Mouse (Mus musculus) frontal cortex, postnatal 10 days (tissue): Measurements from ENCODE around the gene Ppp2r5d.

ENCODE experiments used
- DNase-seq, 2 experiments: peaks; one replicate each; pipeline ENCODE4 v3.0.0; 2022; ENCODE audit warnings: low spot score in 2 of 2, mixed read lengths in 1 of 2

Ppp2r5d gene

GRCm38 (mm10) chr17:46680760-46681373, 24.0 kb downstream of the Ppp2r5d start, which contains the start of gene Klhdc3:
TSS of gene Klhdc3 (minus strand) at chr17:46680914.
- peak; percentile 97 to 98 for DNase-seq

- peak; percentile 38 to 54 for DNase-seq
These were observed 24.8 kb downstream of the Ppp2r5d start for GRCm38 (mm10) chr17:46679843-46680759.

- no peak for DNase-seq
These were observed 26.0 kb downstream of the Ppp2r5d start for GRCm38 (mm10) chr17:46678911-46679310.

GRCm38 (mm10) chr17:46678416-46678815, 26.5 kb downstream of the Ppp2r5d start, which contains the start of gene Mea1:
TSS of gene Mea1 (plus strand) at chr17:46678793.
- DNase-seq = no peak

- no peak for DNase-seq
These were observed 30.2 kb downstream of the Ppp2r5d start for GRCm38 (mm10) chr17:46674530-46675283.

GRCm38 (mm10) chr17:46673850-46674529, 30.9 kb downstream of the Ppp2r5d start, which contains the start of gene Rrp36:
TSS of gene Rrp36 (minus strand) at chr17:46674352.
- DNase-seq = peak; percentile 79 to 85

- DNase-seq = no peak
These were observed 35.0 kb downstream of the Ppp2r5d start for GRCm38 (mm10) chr17:46669911-46670310.

GRCm38 (mm10) chr17:46667712-46668111, 37.2 kb downstream of the Ppp2r5d start:
- no peak for DNase-seq

GRCm38 (mm10) chr17:46662730-46663129, 42.2 kb downstream of the Ppp2r5d start:
- DNase-seq = no peak

- no peak for DNase-seq
These were observed 42.9 kb downstream of the Ppp2r5d start for GRCm38 (mm10) chr17:46661981-46662380.

GRCm38 (mm10) chr17:46661351-46661750, 43.6 kb downstream of the Ppp2r5d start:
- no peak for DNase-seq

GRCm38 (mm10) chr17:46656054-46656453, 48.9 kb downstream of the Ppp2r5d start:
- DNase-seq = no peak

- no peak for DNase-seq
These were observed 53.0 kb downstream of the Ppp2r5d start for GRCm38 (mm10) chr17:46651755-46652547.

GRCm38 (mm10) chr17:46651292-46651691, 53.6 kb downstream of the Ppp2r5d start:
- DNase-seq = no peak

GRCm38 (mm10) chr17:46650232-46651031, 54.5 kb downstream of the Ppp2r5d start, which contains the start of gene Cul7:
TSS of gene Cul7 (plus strand) at chr17:46650337.
- peak; percentile 89 to 92 for DNase-seq

- no peak for DNase-seq
These were observed 55.1 kb downstream of the Ppp2r5d start for GRCm38 (mm10) chr17:46649811-46650210.

GRCm38 (mm10) chr17:46648436-46648835, 56.5 kb downstream of the Ppp2r5d start:
- no peak for DNase-seq

- no peak for DNase-seq
These were observed 57.6 kb downstream of the Ppp2r5d start for GRCm38 (mm10) chr17:46647279-46647678.

GRCm38 (mm10) chr17:46646322-46646662, 58.6 kb downstream of the Ppp2r5d start:
- DNase-seq = no peak
